Mouse (Mus musculus) cerebellum, adult 2 months (tissue): Measurements from ENCODE around the gene Mast4.

ENCODE experiments used
- CTCF ChIP-seq: fragments of 200-500 bp; IDR thresholded peaks from 2 replicates; pipeline ENCODE4 v1.5.1; 2011; ENCODE audit warnings: low read depth, mild to moderate bottlenecking, control low read depth, low read length, moderate library complexity, borderline replicate concordance; ENCODE audit not compliant: insufficient read depth
- POLR2A ChIP-seq: fragments of 200-500 bp; IDR thresholded peaks from 2 replicates; pipeline ENCODE4 v1.6.1; 2011; ENCODE audit warnings: low read length, control low read depth, borderline replicate concordance; ENCODE audit not compliant: insufficient read depth

GRCm38 (mm10) chr13:102716973-102717372, 617.3 kb downstream of the Mast4 start:
- TF ChIP-seq POLR2A: no peak
- no peak for TF ChIP-seq CTCF
